Mouse (Mus musculus) right cerebral cortex, adult 18-20 months (tissue): ENCODE results near the gene Glod4.
A peak's percentile ranks its signal among the peaks of the same experiment; 100 is the strongest.

Source experiments
- DNase-seq: peaks from one replicate; pipeline ENCODE4 v3.0.0; 2022; ENCODE audit warnings: mixed read lengths

The Glod4 gene

GRCm38 (mm10) chr11:76144386-76144785 lies 99.1 kb downstream of the Glod4 start:
- DNase-seq: no peak

GRCm38 (mm10) chr11:76137996-76138395 lies 105.5 kb downstream of the Glod4 start:
- no peak for DNase-seq

DNA sequence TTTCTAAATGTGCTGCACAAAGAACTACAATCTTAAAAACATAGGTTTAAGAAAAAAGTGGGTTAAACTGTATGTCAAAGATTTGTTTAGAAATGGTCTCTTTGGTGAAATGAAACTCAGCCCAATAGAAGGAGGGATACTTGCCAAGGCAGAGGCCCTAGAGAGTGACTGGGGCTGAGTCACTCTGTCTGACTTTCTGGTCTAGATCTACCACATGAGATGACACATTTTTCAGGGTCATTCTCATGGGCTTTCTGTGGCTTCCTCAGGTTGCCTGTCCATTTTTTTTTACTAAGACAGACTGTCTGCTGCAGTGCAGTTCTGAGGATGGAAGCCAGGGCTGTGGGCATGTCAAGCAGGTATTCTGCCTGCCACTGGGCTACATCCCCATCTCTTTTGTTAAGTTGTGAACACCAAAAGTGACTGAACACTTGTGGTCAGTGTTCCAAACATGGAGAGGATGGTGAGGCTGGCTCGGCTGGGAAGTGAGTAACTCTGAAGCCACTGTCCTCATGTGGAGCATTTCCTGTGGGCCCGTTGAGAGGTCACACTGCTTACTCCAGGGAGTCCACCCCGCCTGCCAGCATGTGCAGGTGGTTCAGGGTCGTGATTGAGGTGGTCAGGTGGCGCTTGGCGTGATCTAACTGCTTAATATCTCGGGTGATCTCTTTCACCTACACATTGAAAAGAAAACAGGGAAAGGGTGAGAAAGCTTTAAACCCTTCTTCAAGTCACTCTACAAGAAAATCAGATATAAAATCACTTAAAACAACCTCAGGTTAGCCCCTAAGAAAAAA lies 107.7 kb downstream of the Glod4 start:
- DNase-seq: no peak

DNA sequence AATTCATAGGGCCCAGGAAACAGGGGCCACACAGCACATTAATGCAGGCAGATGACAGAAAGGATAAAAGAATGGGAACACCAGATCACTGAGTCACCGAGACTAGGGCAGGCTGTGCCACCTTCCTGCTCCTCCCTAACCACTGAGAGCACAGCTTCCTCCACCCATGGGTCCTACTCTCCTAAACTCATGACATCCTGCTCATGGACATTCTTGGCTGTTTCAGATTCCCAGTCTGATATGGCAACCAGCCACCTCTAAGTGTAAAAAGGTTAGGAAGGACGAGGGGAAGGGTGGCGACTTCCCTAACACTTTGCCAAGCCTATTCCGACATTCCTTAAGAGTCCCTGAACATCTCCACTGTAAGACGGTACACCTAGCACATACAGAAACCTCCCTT lies 112.7 kb downstream of the Glod4 start:
- no peak for DNase-seq

DNA sequence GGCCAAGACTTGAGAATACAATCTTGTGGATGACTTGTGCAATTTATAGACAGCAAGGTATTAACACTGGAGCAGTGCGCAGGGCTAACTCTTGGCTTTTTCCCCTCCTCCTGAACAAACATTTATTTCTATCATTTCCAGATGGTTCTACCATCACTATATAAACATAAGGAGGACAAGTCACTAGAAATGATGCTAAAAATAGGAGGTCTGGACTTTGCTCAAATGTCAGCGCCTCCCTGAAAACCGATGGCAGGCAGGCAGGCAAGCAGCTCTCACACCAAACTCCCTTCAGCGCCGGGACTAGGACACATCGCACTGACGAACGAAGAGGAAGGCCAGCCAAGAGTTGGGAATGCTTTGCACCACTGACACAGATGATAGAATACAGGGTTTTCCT lies 118.1 kb downstream of the Glod4 start:
- DNase-seq: no peak

DNA sequence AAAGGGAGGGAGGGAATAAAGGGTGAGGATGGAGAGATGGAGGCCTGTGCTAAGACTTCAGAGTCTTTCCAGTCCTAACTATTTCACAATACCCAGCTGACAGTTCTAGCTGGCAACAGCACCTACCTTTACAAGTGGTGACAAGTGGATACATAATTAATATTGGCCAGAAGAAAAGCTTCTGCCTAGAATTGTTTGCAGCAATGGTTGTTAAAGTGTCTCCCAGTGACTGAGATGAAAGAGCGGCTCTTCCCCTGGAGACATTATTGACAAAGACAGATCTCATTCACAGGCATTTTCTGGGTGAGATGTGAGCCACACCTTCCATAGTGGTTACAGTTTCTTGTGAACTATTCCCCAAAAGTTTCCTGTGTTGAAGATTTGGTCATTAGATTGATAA lies 120.0 kb downstream of the Glod4 start:
- no peak for DNase-seq

- no peak for DNase-seq
Measured at GRCm38 (mm10) chr11:76122571-76122970, 121.0 kb downstream of the Glod4 start.

DNA sequence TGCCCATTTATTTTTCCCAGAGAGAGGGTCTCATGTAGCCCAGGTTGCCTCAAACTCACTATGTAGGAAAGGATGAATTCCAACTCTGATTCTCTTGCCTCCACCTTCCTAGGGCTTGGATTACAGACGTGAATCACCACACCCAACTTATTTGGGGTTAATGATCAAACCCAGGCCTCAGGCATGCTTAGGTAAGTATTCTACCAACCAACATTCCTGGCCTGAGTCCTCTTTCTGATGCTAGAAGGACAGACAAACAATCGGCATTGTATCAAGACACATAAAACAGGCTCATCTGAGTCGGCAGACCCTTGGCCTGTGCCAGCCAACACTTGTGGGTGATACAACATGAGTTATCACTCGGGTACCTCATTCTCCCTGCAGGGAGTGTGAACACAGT lies 122.4 kb downstream of the Glod4 start:
- no peak for DNase-seq

DNA sequence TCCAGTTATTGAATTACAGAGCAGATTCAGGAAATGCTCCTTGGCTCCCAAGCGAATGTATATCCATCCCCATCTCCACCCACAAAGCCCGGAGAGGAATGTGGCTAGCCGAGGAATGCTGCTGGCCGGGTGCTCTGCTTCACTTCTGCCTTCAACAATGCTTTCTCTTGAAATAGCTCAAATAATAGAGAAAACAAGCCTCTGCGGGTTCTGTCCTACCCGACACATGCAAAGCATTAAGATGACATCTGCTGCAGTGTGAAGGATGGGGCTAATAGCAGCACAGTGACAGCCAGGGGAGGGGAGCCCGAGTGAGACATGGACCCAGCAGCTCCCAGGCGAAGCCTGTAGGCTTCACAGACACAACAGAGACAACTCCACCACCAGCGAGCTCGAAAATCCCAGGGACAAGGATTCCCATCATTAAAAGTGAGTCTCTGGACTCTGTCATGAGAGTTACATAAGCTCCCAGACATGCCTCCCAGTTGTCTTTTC lies 123.1 kb downstream of the Glod4 start:
- DNase-seq: peak; percentile 26

GRCm38 (mm10) chr11:76110416-76110815 lies 133.1 kb downstream of the Glod4 start:
- DNase-seq: no peak

- no peak for DNase-seq
Measured at GRCm38 (mm10) chr11:76106551-76107496, 136.7 kb downstream of the Glod4 start.

GRCm38 (mm10) chr11:76101154-76101553 lies 142.4 kb downstream of the Glod4 start:
- no peak for DNase-seq

GRCm38 (mm10) chr11:76099193-76099975 lies 144.1 kb downstream of the Glod4 start:
- DNase-seq: no peak

- no peak for DNase-seq
Measured at GRCm38 (mm10) chr11:76093610-76094009, 149.9 kb downstream of the Glod4 start.

GRCm38 (mm10) chr11:76089776-76090175 lies 153.7 kb downstream of the Glod4 start:
- no peak for DNase-seq

GRCm38 (mm10) chr11:76088506-76088905 lies 155.0 kb downstream of the Glod4 start:
- no peak for DNase-seq

- no peak for DNase-seq
Measured at GRCm38 (mm10) chr11:76085898-76086591, 157.5 kb downstream of the Glod4 start.

- no peak for DNase-seq
Measured at GRCm38 (mm10) chr11:76084943-76085342, 158.6 kb downstream of the Glod4 start.

GRCm38 (mm10) chr11:76083941-76084367 lies 159.6 kb downstream of the Glod4 start:
- DNase-seq: no peak

DNA sequence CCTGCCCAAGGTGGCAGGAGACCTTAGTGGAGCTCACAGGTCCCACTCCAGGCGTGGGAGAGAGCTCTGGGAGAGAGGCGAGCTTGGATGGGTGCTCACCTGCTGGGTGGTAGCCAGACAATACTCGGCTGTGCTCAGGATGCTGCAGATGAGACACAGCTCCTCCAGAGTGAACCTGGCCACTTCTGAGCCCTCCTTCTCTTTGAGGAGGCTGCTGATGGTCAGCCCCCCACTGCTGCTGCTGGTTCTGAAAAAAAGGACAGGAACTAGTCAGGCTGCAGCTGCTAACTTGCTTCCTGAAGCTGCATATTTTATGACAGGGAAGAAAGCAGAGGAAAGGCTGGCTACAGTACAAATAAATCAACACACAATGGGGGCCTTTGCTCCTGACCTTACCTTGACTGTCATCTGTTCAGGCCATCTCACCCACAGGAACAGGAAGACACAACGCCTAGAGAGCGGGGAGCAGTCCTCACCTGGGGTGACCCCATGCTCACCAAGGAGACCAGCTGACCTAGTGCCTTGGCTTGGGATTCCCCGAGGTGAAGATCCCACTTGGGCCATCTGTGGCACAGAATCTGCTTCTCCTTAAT lies 162.4 kb downstream of the Glod4 start:
- no peak for DNase-seq

DNA sequence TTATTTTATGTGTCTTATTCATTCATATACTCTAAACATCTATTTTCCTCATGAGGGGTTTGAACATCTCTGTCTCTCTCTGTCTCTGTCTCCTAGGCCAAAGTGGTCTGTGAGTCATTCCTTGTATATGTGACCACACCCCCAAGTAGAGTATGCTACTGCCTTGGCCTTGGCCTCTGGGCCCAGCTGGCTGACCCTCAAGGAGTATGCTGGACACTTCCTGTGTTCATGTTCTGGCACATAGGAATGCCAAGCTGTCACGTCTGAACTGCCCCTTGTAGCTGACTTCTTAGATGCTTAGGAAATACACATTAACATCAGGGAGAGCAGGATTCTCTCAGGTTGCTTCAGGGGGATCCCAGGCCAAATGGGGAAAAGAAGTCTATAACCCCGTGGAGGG lies 163.2 kb downstream of the Glod4 start:
- DNase-seq: no peak

DNA sequence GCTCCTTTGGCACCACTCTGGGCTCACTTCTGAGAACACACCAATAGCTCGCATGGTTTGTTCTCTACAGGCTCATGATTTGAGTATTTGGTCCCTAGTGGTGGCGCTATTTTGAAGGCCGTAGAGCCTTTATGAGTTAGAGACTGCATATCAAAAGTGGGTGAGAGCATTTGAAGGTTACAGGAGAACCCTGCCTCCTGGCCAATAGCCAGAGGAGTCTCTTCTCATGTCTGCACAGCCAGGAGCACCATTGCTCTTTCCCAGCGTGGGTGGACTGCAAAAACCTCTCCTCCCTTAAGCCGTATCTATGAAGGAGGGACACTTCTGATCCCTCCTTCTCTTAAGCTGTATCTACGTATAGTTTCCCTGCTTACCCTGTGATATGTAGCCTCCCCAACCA lies 166.2 kb downstream of the Glod4 start:
- no peak for DNase-seq
